Mouse (Mus musculus): ENCODE measurements around the gene Klk14.

DNA sequence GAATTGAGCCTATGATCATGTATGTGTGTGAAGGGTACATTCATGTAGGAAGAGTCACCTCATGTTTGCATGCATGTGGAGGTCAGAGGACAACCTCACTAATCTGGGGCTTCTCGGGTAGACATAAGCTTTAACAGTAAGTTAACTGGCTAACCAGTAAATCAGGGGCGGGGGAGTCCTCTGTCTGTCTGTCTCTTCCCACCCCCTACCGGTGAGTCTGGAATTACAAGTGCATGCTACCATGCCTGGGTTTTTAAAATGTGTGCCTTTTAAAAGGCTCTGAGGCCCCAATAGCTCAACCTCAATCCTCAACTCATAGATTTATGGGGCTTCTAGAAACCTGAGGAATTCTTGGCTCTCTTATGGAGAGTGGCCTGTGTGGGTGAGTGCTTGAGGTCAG is 21.6 kb upstream of the Klk14 start:
- TF ChIP-seq EP300 (optimal IDR thresholded peaks at IDR 0.05) (no peak), CTCF (IDR thresholded peaks at IDR 0.05; ENCODE audit: low read depth) (peak; percentile 56)
